Mouse (Mus musculus) adrenal gland, postnatal 10 days (tissue): ENCODE results near the gene Ptpru. TPM values are rescaled to one million over a fixed set of nuclear protein-coding genes. Genes with fewer than 3 reads are reported as not detected.

Experiments used
- DNase-seq: peaks from one replicate; pipeline ENCODE4 v3.0.0; 2021; ENCODE audit warnings: mixed read lengths
- total RNA-seq, 2 experiments: library from RNA; stranded (reverse); gene quantifications; 2 replicates each; pipeline ENCODE4 v1.2.3; 2021

The Ptpru gene
- total RNA-seq, 2 experiments from 2014 or later = 27.0 to 33.8 TPM

DNA sequence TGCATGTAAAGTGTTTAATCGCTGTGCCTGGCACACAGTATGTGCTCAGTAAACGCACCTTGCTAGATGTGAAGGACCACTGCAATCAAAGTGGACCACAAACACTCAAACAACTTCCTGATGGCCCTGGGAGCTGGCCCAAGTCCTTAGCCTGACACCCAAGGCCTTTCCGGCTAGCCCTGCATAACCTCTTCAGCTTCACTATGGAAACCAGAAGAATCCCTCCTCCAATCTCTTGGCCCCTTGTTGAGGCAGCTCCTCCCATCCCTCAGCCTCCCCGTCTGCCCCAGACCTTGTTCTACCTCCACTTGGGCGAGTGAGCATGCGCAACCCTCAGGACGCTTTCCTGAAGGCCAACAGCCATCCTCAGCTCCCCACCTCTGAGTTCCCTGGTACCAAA is 51.3 kb downstream of the Ptpru start:
- no peak for DNase-seq

DNA sequence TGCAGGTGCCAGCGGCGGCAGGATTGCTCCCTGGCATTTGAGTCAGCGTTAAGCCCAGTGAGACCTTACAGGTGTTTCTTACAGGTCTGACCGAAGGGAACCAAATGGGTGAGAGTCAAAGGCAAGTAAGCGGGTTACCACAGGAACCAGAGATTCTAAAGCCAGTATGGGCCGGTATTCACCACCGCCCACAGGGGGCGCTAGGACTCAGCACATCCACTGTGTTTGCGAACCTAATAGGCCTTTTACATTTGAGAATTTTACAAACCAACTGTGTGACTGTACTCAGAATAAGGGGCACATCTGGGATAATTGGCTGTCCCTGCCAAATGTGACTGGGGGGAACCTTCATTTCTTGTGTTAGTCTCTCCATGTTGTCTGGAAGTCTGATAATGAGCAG is 54.1 kb downstream of the Ptpru start:
- peak; percentile 69 for DNase-seq

DNA sequence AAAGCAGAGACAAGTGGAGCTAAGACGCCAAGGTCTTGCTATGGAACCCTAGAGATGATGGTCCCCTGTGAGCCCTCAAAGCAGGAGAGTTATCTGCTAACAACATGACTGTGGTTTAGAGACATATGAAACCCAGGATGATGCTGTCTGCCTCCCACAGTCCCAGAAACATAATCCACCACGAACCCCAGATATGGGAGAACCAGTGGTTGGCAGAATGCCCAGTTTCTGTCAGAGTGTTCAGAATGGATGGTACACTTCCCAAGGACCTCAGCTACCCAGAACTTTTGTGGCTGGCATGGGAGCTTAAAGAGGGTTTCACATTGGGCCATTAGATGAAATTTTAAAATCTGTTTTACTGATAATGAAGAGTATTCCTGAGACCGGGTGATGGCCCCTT is 57.1 kb downstream of the Ptpru start:
- DNase-seq = peak; percentile 58

DNA sequence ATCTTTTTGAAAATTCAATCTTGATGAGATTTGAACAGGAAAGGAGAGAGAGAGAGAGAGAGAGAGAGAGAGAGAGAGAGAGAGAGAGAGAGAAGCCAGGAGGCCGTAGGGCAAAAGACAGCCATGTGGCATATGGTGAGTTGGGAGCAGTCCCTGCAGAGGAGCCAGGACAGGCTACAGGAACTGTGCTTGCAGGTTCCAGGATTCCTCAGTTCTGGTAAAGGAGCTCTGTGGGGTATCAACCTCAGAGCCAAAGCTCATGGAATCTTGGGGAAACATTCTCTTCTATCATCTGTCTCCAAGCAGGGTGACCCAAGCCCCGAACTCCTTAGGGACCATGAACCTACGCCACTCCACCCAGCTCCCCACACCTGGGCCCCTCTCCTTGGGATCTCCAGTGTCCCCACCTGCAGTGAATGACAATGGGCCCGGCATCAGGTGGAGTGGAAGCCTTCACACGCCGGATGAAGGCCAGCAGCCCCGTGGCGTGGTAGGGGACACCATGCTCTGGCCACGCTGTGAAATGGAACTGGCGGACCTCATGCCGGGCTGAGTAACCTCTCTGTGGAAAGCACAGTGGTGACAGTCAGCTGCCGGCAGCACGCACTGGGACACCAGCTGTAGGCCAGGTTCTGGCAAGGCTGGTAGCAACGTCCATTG is 59.3 kb downstream of the Ptpru start:
- no peak for DNase-seq

DNA sequence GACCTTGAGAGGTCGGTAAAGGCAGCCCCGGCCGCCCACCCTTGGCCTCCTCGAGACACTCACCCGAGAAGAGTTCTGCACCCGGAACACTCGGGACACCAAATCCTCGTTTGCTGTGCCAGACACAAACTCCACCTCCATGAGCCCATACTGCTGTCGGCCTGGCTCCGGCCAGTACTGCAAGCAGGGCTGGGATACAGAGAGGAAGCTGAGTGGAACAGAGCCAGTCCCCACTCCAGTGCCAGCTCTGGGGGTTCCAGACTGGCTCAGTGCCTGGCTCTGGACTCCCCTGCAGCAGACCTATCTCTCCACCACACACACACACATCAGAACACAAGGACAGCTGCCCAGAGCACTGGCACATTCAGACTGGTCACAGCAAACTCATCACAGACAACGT is 66.7 kb downstream of the Ptpru start:
- peak; percentile 19 for DNase-seq

DNA sequence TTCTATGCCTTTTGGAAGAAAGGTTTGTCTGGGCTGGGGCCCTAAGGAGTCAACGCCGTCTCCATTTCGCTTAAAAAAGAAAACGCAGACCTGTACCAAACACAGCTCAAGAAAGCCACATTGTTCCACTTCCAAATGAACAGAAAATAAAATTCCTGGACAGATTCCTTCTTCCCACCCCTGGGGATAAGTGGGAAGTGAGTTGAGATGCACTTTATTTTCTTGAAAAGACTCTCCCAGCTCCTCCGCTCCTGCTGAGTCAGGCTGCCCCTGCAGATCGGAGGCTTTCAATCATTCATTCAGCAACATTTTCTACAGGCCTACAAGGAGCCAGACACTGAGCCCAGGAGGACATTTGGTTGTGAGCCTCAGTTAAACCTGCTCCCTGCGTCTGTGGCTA is 74.2 kb downstream of the Ptpru start:
- DNase-seq = no peak

DNA sequence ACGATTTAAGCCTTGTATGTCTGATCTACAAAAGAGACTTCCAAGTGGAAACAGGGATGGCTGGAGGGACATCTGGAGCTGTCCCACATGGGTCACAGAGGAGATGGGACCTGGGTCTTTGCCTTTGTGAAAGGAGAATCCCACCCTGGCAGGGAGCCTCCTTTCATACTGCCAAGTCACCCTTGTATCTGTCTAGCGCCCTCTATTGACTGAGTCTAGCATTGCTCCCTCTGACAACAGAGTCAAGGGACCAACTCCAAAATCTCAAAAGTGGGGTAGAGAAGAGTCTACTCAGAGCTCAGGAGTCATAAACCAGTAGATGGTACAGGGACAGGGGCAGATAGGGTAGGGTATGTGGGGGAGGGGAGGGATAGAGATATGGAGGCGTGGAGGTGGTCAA is 74.6 kb downstream of the Ptpru start:
- DNase-seq = peak; percentile 28

DNA sequence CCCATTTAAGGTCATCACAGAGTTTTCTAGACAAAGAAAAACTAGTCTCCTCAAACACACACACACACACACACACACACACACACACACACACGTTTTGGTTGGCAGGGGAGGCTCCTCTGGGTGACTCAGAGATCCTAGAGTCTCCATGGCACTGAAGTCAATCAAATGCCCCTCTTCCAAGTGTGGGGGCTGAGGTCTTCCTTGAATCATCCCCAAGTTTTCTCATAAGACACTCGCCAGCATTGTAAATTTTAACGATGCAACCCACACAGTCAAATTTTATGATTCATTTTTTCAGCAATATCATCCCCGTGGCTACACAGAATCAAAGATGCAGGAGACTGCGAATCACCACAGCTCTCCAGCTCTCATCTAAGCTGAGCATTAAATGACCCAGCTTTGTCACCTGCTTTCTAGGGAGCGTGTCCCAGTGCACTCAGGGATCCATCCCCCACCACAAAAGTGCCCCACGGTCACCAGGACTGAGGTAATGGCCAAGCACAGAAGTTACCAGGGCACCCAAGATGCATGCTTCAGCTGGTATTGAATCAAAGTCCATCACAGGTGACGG is 75.8 kb downstream of the Ptpru start:
- DNase-seq = no peak

DNA sequence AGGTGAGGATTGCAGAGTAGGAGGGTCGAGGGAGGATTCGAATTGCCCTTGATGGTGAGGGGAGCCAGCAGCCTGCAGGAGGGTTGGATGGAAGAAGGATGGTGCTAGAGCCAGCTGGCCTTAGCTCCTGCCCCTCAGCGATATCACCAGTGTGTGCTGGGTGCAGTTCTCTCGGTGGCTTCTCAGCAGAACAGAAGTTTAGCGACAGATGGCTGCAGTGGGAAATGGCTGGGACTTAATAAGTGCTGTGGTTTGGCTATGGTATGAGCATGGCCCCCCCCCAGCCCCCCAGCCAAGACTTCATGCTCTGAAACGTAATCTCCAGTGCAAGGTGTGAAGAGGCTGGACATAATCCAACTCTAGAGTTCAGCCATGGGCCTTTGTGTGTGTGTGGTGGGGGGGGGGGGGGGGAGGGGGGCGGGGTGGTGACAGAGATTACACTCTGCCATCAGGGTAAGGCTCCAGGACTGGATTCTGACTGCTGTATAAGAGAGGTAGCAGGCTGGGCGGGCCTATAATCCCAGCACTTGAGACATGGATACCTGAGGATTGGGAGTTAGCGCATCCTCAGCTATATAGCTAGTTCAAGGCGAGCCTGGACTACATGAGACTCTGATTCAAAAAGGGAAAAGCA is 85.8 kb downstream of the Ptpru start:
- no peak for DNase-seq

DNA sequence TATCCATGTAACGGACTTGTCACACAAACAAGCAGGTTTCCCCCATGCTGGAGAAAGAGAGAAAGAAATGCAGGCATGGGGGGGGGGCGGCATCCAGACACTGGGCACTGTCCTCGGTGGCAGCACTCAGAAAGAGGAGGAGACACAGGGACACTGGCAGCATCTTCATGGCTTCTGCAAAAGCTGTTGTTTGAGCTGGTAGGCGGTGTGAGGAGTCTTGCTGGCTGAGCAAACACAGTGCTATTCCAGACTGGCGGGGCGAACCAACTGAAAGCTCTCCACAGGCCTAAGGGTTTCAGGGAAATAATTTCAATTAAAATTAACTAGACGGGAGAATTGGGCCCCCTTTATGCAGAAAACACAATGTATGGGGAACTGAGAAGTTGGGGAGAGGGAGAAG is 86.5 kb downstream of the Ptpru start:
- no peak for DNase-seq

DNA sequence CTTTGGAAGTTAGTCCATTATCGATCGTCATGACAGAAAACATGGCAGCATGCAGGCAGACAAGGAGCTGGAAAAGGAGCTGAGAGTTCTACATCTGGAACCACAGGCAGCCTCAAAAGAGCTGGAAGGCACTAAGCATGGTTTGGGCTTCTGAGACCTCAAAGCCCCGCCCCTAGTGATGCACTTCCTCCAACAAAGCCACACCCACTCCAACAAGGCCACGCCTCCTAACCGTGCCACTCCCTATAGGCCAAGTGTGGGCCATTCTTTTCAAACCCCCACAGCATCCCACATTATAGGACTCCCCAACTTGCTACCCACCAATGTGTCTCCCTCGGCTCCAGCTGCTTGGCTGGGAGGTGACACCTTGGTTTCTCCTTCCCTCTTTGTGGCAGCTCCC is 88.3 kb downstream of the Ptpru start:
- no peak for DNase-seq

DNA sequence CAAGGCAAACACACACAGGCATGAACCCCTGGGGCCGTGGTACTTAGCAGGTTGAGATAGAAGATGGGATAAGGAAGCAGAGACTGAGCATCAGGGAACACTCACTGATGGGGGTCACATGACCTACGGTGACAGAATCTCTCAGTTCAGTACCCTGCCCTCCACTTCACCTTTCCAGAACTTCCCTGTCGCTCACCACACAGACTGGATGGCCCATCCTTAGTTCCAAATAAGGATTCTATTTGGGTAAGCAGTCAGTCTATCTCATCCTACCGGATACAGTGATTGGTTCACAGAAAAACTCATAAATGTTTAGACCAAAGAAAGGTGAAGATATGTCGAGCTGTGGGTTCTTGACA is 93.4 kb downstream of the Ptpru start:
- DNase-seq = no peak

DNA sequence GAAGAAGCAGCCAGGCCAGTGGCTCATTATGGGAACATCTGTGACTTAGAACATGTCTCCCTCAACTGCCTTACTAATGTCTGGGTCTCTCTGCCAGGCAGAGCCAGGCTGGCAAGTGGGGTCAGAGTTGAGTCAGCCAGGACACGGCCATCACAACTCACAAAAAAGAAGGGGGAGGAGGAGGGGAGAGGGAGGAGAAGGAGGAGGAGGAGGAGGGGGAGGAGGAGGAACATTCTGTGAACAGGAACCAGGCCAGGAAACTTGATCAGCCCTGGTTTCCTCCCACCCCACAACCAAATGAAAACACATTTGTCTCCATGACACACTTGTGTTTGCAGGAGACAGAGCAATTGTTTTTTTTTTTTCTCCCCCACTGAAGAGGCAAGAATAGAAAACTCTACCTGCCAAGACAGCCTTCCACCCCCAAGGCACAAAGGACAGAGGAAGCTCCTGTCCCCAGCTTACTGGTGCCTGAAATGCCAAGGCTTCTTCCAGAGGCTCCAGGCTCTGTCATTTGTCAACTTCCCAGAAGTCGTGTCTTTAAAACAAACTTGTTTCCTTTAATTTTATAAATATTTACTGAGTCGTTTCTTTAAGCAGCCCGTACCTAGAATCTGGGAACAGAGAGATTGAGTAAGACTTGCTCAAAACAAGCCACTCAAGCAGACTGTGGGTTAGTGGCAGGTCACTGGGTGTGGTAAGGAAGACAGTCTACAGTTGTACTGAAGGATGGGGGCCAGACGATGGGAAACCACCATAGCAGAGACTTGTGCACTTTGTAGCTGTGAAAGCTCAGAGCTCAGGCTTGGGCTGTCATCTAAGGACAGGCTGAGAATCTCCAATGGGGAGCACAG is 94.0 kb downstream of the Ptpru start:
- DNase-seq = peak; percentile 34

DNA sequence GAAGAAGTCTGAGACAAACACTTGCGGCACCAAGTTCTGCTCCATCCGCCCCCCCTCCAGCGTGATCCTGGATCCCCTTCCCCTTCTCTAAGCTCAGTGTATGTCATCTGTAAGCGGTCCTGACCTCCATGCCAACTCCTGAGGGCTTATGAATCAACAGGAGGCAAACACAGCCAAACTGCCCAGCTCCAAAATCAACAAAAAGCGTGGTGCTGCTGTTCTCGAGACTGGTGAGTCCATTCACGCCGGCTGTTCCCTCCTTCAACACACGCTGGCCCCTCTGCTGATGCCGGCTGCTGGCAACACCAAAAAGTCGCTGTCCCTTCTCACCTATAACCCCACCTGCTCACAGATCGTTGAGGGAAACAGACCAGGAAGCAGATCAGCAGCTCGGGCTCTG is 95.1 kb downstream of the Ptpru start:
- DNase-seq = no peak

DNA sequence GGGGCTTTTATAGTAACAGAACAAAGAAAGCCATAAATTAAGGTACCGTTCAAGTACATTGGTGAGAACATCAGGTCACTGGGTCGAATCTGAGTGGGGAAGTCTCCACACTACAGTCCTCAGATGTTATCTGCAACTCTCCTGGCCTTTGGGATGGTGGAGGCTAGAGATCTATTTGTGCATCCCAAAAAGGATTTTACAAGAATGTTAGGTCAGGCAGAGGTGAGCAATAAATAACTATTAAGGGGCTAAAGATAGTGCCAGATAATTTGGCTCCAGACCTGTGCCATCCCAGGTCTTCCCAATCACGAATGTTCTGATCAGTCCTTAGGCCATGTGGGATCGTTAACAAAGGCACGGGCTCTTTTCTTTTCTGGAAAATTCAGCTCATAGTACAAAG is 97.5 kb downstream of the Ptpru start:
- DNase-seq = no peak

DNA sequence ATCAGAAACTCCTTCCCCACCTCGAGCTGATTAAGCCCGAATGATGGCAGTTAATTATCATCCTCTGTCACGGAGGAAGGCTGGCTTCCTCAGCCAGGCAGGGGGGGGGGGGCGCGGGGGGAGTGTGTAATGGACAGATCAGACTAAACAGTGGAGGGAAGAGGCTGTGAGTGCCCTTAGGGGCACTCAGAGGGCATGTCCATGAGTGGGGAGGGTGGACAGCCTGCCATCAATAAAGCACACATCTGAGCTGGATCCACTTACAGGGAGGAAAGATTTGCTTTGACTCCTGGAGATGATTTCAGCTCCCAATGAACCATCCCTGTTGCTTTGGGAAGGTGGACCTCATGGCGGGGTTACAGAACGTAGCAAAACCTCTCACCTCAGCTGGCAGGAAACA is 109.5 kb downstream of the Ptpru start:
- DNase-seq = no peak

DNA sequence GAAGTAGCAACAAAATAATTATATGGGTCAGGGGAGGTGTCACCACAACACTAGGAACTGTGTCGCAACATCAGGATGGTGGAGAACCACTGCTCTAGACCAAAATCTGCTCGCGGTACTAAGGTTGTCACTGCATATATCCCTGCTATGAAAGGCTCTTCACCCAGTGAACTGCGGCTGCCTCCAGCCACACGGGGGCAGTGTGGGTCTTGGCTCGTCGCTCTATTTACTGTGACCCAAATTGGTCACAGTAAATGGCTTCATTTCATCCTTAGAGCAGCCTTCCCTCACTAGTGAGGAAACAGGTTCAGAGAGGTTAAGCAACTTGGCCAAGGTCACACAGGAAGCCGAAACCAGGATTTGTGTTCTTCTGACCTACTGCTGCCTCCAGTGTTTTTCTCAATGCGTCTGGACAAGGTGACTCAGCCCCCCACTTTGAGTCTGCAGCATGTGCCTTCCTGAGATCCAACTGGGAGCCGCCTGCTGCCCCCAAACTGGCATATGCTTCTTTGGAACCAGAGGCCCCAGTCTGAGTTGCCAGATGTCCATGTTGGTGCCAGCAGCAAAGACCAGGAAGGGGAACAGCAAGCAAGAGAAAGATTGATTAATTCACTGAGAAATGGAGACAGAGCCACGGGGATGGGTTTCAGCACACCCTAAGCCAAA is 114.5 kb downstream of the Ptpru start:
- DNase-seq = peak; percentile 86

DNA sequence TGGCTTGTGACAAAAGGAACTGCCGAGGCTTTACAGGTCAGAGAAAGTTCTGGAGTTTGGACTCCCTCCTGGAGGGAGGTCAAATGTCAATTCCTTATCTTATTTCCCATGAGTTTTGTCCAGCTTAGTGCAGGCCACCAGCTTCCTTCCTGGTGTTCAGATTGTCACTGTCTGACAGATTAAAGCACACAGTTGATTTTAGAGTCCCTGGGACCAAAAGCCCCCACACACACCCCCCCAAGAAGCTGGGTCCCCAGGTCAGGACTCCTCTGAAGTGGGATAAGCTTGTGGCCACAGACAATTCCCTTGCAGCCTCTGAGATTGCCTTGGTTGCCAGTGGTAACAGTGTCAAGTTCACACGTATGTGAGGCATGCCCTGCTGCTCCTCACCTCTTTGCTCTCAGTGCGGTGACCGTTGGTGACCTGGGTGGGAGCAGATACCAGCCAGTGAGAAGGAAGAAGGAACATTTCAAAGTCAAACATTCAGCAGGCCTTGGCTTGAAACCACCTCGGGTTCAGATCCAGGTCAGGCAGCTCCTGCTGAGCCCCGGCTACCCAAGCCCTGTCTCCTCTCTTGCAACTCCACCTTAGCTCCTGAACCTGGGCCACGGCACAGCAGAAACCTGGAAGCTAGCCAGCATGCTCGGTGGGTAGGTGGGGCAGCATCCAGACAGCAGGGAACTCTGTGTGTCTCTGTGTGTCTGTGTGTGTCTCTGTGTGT is 115.8 kb downstream of the Ptpru start:
- DNase-seq = peak; percentile 43

DNA sequence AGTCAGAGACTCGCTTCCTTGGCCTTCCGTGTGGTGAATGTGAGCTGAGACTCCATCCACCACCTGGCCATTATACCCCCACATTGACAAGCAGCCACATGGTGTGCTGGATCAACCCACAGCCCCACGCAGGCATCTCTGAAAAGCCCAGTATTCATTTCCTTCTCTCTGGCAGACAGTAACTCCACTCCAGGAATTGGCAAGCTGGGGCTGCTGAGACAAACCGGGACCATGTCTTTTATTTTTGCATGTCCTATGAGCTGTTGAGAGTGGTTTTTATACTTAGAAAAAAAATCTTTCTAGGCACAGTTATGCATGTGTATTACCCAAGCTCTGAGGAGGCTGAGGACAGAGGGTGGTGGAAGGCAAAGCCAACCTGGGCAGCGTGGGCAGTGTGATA is 118.9 kb downstream of the Ptpru start:
- DNase-seq = no peak
